Mouse (Mus musculus): ENCODE data around the gene Serpinb3b. TPM values are rescaled to one million over a fixed set of nuclear protein-coding genes. Genes with fewer than 3 reads are reported as not detected.
"Not testable (repeated sequence)": the region's sequence is repeated elsewhere in the genome, so short reads cannot be mapped to it uniquely, and the experiment has no call there.

The Serpinb3b gene
- not detected in 2 replicates for polyA plus RNA-seq (2016; fragmentation: Nextera tagmentation; extraction: Ambion mirVana)

DNA sequence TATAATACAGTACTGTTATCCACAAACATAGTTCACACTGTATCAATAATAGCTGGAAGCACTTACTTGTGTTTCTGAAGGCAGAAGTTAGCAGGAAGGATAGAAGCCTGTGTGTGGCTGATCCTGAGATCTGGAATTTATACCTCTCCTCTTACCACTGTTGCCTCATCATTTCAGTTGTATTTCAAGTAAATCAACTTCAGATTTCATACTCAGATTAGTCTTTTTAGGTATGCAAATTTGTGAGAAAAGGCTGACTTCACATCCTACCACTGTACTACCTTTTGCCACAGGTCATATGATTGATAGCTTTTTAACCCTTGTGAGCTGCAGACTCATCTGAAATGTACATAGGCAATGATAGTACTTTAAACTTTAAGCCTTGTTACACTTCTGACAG lies at the start of gene Serpinb3b, which contains the start of gene Serpinb3c:
Serpinb3b (minus strand) TSS at position 101 of the 400 bp plus-strand sequence.
Serpinb3c (minus strand) TSS at position 111 of the 400 bp plus-strand sequence.
- not testable (repeated sequence) for H3K27me3 ChIP-seq (ENCODE audit: low read depth, poor library complexity, severe bottlenecking); H3K4me3 ChIP-seq; DNase-seq (ENCODE audit: low spot score); H3K36me3 ChIP-seq; H3K4me1 ChIP-seq; H3K9me3 ChIP-seq (replicated peaks); H3K27ac ChIP-seq (replicated peaks)

DNA sequence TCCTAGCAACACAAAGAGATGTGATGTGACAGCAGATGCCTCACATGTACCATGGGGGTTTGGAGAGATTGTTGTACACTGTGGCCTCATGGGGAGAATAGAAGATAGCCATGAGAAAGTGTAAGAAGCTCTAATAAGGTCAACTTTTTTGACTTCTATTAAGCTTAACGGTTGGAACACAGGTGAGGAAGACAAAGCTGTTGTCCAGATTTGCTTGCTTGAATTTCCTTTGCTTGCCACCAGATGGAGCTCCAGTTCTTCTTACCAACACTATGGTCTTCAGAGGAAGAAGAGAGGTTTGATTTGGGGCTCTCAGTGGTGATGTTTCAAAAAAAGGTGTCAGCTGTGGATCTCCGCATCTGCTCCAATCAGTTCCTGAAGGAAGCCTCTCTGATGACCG lies 35.0 kb downstream of the Serpinb3b start:
- not testable (repeated sequence) for DNase-seq (ENCODE audit: low spot score)

DNA sequence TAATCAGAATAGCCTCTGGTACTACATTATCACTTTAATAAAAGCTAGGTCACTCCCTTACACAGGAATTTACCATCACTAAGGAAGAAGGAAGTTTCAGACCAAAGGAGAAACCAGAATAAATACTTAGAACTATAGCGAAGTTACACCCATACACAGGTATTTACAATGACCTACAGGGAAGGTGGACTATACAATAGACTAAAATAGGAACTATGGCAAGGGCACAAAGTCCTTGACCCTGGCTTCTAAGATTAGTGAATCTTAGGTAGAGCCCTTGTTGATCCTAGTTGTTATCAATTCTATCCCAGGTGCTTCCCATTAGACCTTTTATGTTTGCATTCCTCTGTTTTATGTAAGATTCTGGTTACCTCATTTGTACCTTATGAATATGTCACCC lies 60.9 kb downstream of the Serpinb3b start:
- H3K4me3 ChIP-seq = not testable (repeated sequence)
- WGBS = 77% methylated on average over 1 of the region's 1 CpGs

More for the DNA sequence above, 35.0 kb downstream of the Serpinb3b start:
- H3K9me3 ChIP-seq (replicated peaks); H3K4me1 ChIP-seq; H3K27me3 ChIP-seq (ENCODE audit: low read depth, poor library complexity, severe bottlenecking); H3K27ac ChIP-seq (replicated peaks); H3K36me3 ChIP-seq; H3K4me3 ChIP-seq: not testable (repeated sequence)
- 49% methylated on average over 3 of the region's 3 CpGs for WGBS

DNA sequence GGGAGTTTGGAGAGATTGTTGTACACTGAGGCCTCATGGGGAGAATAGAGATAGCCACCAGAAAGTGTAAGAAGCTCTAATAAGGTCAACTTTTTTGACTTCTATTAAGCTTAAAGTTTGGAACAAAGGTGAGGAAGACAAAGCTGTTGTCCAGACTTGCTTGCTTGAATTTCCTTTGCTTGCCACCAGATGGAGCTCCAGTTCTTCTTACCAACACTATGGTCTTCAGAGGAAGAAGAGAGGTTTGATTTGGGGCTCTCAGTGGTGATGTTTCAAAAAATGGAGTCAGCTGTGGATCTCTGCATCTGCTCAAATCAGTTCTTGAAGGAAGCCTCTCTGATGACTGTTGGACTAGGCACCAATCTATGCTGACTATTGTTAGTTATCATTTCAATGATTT lies 150.7 kb downstream of the Serpinb3b start:
- H3K4me3 ChIP-seq; H3K9me3 ChIP-seq (replicated peaks); H3K36me3 ChIP-seq; DNase-seq (ENCODE audit: low spot score); H3K27ac ChIP-seq (replicated peaks); H3K27me3 ChIP-seq (ENCODE audit: low read depth, poor library complexity, severe bottlenecking); H3K4me1 ChIP-seq: not testable (repeated sequence)

More for the DNA sequence above, 60.9 kb downstream of the Serpinb3b start:
- H3K27me3 ChIP-seq (ENCODE audit: low read depth, poor library complexity, severe bottlenecking); H3K9me3 ChIP-seq (replicated peaks); H3K36me3 ChIP-seq; H3K27ac ChIP-seq (replicated peaks); H3K4me1 ChIP-seq; DNase-seq (ENCODE audit: low spot score): not testable (repeated sequence)

Other genes starting within 250 kb of the Serpinb3b start
- gene Serpinb3a, start 226.1 kb downstream of the Serpinb3b start, polyA plus RNA-seq (2016; fragmentation: Nextera tagmentation; extraction: Ambion mirVana) = not detected in 2 replicates
- not detected in 2 replicates for gene Serpinb3d, start 194.9 kb downstream of the Serpinb3b start, polyA plus RNA-seq (2016; fragmentation: Nextera tagmentation; extraction: Ambion mirVana)
- not detected in 2 replicates for gene Serpinb3c, start within 50 bp of the Serpinb3b start, polyA plus RNA-seq (2016; fragmentation: Nextera tagmentation; extraction: Ambion mirVana)
- not detected in 2 replicates for gene Serpinb11, start 82.8 kb upstream of the Serpinb3b start, polyA plus RNA-seq (2016; fragmentation: Nextera tagmentation; extraction: Ambion mirVana)
- not detected in 2 replicates for gene Serpinb7, start 121.3 kb upstream of the Serpinb3b start, polyA plus RNA-seq (2016; fragmentation: Nextera tagmentation; extraction: Ambion mirVana)
- not detected in 2 replicates for gene Serpinb2, start 233.1 kb upstream of the Serpinb3b start, polyA plus RNA-seq (2016; fragmentation: Nextera tagmentation; extraction: Ambion mirVana)

All from midbrain, embryonic 10.5 days (tissue).